Mouse (Mus musculus): ENCODE measurements around the gene Topbp1. TPM values are rescaled to one million over a fixed set of nuclear protein-coding genes. Genes with fewer than 3 reads are reported as not detected.

The Topbp1 gene
- polyA plus RNA-seq, 1 experiment from 2014 or later, result 13.7 TPM

GRCm38 (mm10) chr9:103363088-103363487 is 58.1 kb downstream of the Topbp1 start:
- WGBS, result 77% methylated on average over 6 of the region's 6 CpGs
- Histone ChIP-seq H3K4me3 (ENCODE audit: low read depth, low read length) (peak overlapping the region; percentile 92; the same call in 1 of the 2 replicates), H3K36me3 (ENCODE audit: control insufficient read depth, insufficient read depth, low read length) (peaks cover 12% of the 10 kb centered on the region; the same call in 1 of the 2 replicates), H3K9me3 (ENCODE audit: control insufficient read depth, low read length) (no peaks in the 10 kb centered on the region), H3K27ac (ENCODE audit: low read depth, low read length) (no peak overlapping the region), H3K9ac (replicated peaks; ENCODE audit: low read depth, low read length) (no peak overlapping the region), H3K27me3 (ENCODE audit: control insufficient read depth, insufficient read depth, low read length) (no peaks in the 10 kb centered on the region), H3K4me1 (ENCODE audit: control insufficient read depth, insufficient read depth, low read length) (peaks cover 18% of the 10 kb centered on the region), H3K4me2 (ENCODE audit: low read depth, low read length) (peak overlapping the region; percentile 71)
- no peak for ATAC-seq (ENCODE audit: low read depth)

GRCm38 (mm10) chr9:103363730-103364417 is 58.9 kb downstream of the Topbp1 start:
- Histone ChIP-seq H3K27ac (ENCODE audit: low read depth, low read length) (no peak overlapping the region), H3K4me3 (ENCODE audit: low read depth, low read length) (peak overlapping the region; percentile 92), H3K4me2 (ENCODE audit: low read depth, low read length) (peak overlapping the region; percentile 71), H3K27me3 (ENCODE audit: control insufficient read depth, insufficient read depth, low read length) (no peaks in the 10 kb centered on the region), H3K36me3 (ENCODE audit: control insufficient read depth, insufficient read depth, low read length) (peaks cover 6% of the 10 kb centered on the region; the same call in 1 of the 2 replicates), H3K9me3 (ENCODE audit: control insufficient read depth, low read length) (no peaks in the 10 kb centered on the region), H3K4me1 (ENCODE audit: control insufficient read depth, insufficient read depth, low read length) (peaks cover 18% of the 10 kb centered on the region), H3K9ac (replicated peaks; ENCODE audit: low read depth, low read length) (peak overlapping the region; percentile 85; the same call in 1 of the 2 replicates)
- 1% methylated on average over 21 of the region's 21 CpGs for WGBS
- ATAC-seq (ENCODE audit: low read depth), result no peak

GRCm38 (mm10) chr9:103364601-103365289 is 59.7 kb downstream of the Topbp1 start:
- Histone ChIP-seq H3K27me3 (ENCODE audit: control insufficient read depth, insufficient read depth, low read length) (no peaks in the 10 kb centered on the region), H3K4me2 (ENCODE audit: low read depth, low read length) (peak overlapping the region; percentile 71), H3K4me1 (ENCODE audit: control insufficient read depth, insufficient read depth, low read length) (peaks cover 18% of the 10 kb centered on the region), H3K9ac (replicated peaks; ENCODE audit: low read depth, low read length) (peak overlapping the region; percentile 85), H3K27ac (ENCODE audit: low read depth, low read length) (peak overlapping the region; percentile 96), H3K36me3 (ENCODE audit: control insufficient read depth, insufficient read depth, low read length) (no peaks in the 10 kb centered on the region; the same call in 1 of the 2 replicates), H3K9me3 (ENCODE audit: control insufficient read depth, low read length) (no peaks in the 10 kb centered on the region), H3K4me3 (ENCODE audit: low read depth, low read length) (peak overlapping the region; percentile 92)
- WGBS, result 2% methylated on average over 73 of the region's 94 CpGs
- peak; percentile 52 for ATAC-seq (ENCODE audit: low read depth)

- H3K4me3 ChIP-seq (ENCODE audit: low read depth, low read length), result peak within 1 kb of the TSS; percentile 92
- H3K4me2 ChIP-seq (ENCODE audit: low read depth, low read length), result peak within 1 kb of the TSS; percentile 71
- ATAC-seq (ENCODE audit: low read depth), result peak; percentile 97
- H3K9me3 ChIP-seq (ENCODE audit: control insufficient read depth, low read length), result no peaks in the 10 kb centered on the region
- H3K27ac ChIP-seq (ENCODE audit: low read depth, low read length), result peak within 1 kb of the TSS; percentile 96
- peak within 1 kb of the TSS; percentile 85 for H3K9ac ChIP-seq (replicated peaks; ENCODE audit: low read depth, low read length)
- peaks cover 18% of the 10 kb centered on the region for H3K4me1 ChIP-seq (ENCODE audit: control insufficient read depth, insufficient read depth, low read length)
- no peaks in the 10 kb centered on the region; the same call in 1 of the 2 replicates for H3K36me3 ChIP-seq (ENCODE audit: control insufficient read depth, insufficient read depth, low read length)
- WGBS, result under 1% methylated on average over 88 of the region's 95 CpGs
- no peaks in the 10 kb centered on the region for H3K27me3 ChIP-seq (ENCODE audit: control insufficient read depth, insufficient read depth, low read length)
Measured at GRCm38 (mm10) chr9:103365290-103366247, 60.6 kb downstream of the Topbp1 start, which contains the start of gene Cdv3. Gene Cdv3, minus strand, starts transcription at chr9:103365840.

- 62% methylated on average over 9 of the region's 9 CpGs for WGBS
- Histone ChIP-seq H3K9ac (replicated peaks; ENCODE audit: low read depth, low read length) (peak overlapping the region; percentile 35), H3K9me3 (ENCODE audit: control insufficient read depth, low read length) (no peaks in the 10 kb centered on the region), H3K27ac (ENCODE audit: low read depth, low read length) (peak overlapping the region; percentile 58; the same call in 1 of the 2 replicates), H3K4me2 (ENCODE audit: low read depth, low read length) (peak overlapping the region; percentile 56), H3K4me1 (ENCODE audit: control insufficient read depth, insufficient read depth, low read length) (peaks cover 18% of the 10 kb centered on the region), H3K4me3 (ENCODE audit: low read depth, low read length) (peak overlapping the region; percentile 33), H3K27me3 (ENCODE audit: control insufficient read depth, insufficient read depth, low read length) (no peaks in the 10 kb centered on the region), H3K36me3 (ENCODE audit: control insufficient read depth, insufficient read depth, low read length) (no peaks in the 10 kb centered on the region; the same call in 1 of the 2 replicates)
- ATAC-seq (ENCODE audit: low read depth), result no peak
Measured at GRCm38 (mm10) chr9:103366356-103366755, 61.3 kb downstream of the Topbp1 start.

GRCm38 (mm10) chr9:103369951-103370350 is 64.9 kb downstream of the Topbp1 start:
- H3K36me3 ChIP-seq (ENCODE audit: control insufficient read depth, insufficient read depth, low read length), result no peaks in the 10 kb centered on the region
- no peaks in the 10 kb centered on the region for H3K27me3 ChIP-seq (ENCODE audit: control insufficient read depth, insufficient read depth, low read length)
- H3K27ac ChIP-seq (ENCODE audit: low read depth, low read length), result no peak overlapping the region
- peaks cover 7% of the 10 kb centered on the region; the same call in 1 of the 2 replicates for H3K4me1 ChIP-seq (ENCODE audit: control insufficient read depth, insufficient read depth, low read length)
- no peak overlapping the region for H3K9ac ChIP-seq (replicated peaks; ENCODE audit: low read depth, low read length)
- 42% methylated on average over 4 of the region's 4 CpGs for whole genome bisulfite sequencing
- no peak overlapping the region for H3K4me2 ChIP-seq (ENCODE audit: low read depth, low read length)
- no peaks in the 10 kb centered on the region for H3K9me3 ChIP-seq (ENCODE audit: control insufficient read depth, low read length)
- ATAC-seq (ENCODE audit: low read depth), result no peak
- no peak overlapping the region for H3K4me3 ChIP-seq (ENCODE audit: low read depth, low read length)

- Histone ChIP-seq H3K27ac (ENCODE audit: low read depth, low read length) (no peak overlapping the region), H3K4me1 (ENCODE audit: control insufficient read depth, insufficient read depth, low read length) (no peaks in the 10 kb centered on the region), H3K27me3 (ENCODE audit: control insufficient read depth, insufficient read depth, low read length) (no peaks in the 10 kb centered on the region), H3K9me3 (ENCODE audit: control insufficient read depth, low read length) (no peaks in the 10 kb centered on the region), H3K36me3 (ENCODE audit: control insufficient read depth, insufficient read depth, low read length) (no peaks in the 10 kb centered on the region), H3K4me3 (ENCODE audit: low read depth, low read length) (no peak overlapping the region), H3K4me2 (ENCODE audit: low read depth, low read length) (no peak overlapping the region), H3K9ac (replicated peaks; ENCODE audit: low read depth, low read length) (no peak overlapping the region)
- no peak for ATAC-seq (ENCODE audit: low read depth)
- 86% methylated on average over 5 of the region's 5 CpGs for WGBS
Measured at GRCm38 (mm10) chr9:103372271-103373010, 67.4 kb downstream of the Topbp1 start.

Measured in neural tube, embryonic 14.5 days (tissue).